Comparison of ENCODE assay signal across 10 mouse cellular contexts in the genomic region with DNA sequence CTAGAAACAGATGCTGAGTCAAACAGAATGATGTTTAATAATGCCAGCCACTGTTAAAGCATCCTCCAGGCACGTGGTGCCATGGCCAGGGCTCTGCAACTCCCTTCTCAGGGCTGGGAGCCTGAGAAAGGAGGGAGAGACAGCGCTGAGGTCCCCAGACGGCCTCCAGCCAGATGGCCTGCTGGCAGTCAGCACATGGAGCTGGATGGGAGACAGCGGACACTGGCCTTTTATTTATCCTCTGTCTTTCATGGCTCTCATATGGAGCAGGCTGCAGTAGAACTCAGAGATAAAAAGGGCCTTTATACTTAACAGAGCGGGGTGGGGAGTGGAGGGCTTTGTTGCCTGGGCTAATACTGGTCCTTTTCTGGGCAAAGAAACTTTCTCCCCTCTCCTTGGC. TPM values are rescaled to one million over a fixed set of nuclear protein-coding genes. Genes with fewer than 3 reads are reported as not detected.
DNase-seq lines count a peak whose midpoint lies in the region; ATAC-seq and TF ChIP-seq lines count a peak whose summit lies in the region.
"Had no signal": no experiment of that assay in that cellular context is flagged by ENCODE, and none has a peak within 500 bp of the region (broad histone marks: within the 10 kb centered on the region; RNA-seq: fewer than 3 reads in every experiment).

No protein-coding gene starts in this region.

- no peak overlapping the region for H3K4me3 ChIP-seq in midbrain, embryonic 16.5 days (ENCODE audit: low read depth, low read length)
- no peak overlapping the region for H3K4me3 ChIP-seq in thymus, adult 2 months (ENCODE audit: control insufficient read depth, insufficient read depth, low read length)

- DNase-seq in layer of hippocampus, adult 11-12 months (ENCODE audit: low spot score), result peak; percentile 58
- no peak for DNase-seq in layer of hippocampus, adult 9-10 months (ENCODE audit: low spot score)
- DNase-seq in cerebellum, postnatal 14 days, result peak; percentile 53 to 57
- DNase-seq in heart, adult 8-10 months (ENCODE audit: low spot score), result peak; percentile 72
- peak; percentile 78 for DNase-seq in layer of hippocampus, adult 9-11 months
- no peak for DNase-seq in thymus, adult 2 months

- H3K27me3 ChIP-seq in midbrain, embryonic 16.5 days (ENCODE audit: control insufficient read depth, insufficient read depth, low read depth, low read length), result no peaks in the 10 kb centered on the region
- H3K27me3 ChIP-seq in thymus, adult 2 months (ENCODE audit: control insufficient read depth, insufficient read depth, low read length), result no peaks in the 10 kb centered on the region

- peak overlapping the region; percentile 25; the same call in 1 of the 2 replicates for H3K27ac ChIP-seq in midbrain, embryonic 16.5 days (ENCODE audit: low read length)
- no peak overlapping the region for H3K27ac ChIP-seq in thymus, adult 2 months (ENCODE audit: control insufficient read depth, insufficient read depth, low read length)
- H3K27ac ChIP-seq: liver, embryonic 14.5 days had no signal

- no peaks in the 10 kb centered on the region for H3K9me3 ChIP-seq in midbrain, embryonic 16.5 days (replicated peaks; ENCODE audit: control insufficient read depth, low read length, poor library complexity, severe bottlenecking)

- no peak for TF ChIP-seq POLR2A in thymus, adult 2 months (IDR thresholded peaks at IDR 0.05; ENCODE audit: control insufficient read depth, extremely low read depth, insufficient read depth, low read length, poor library complexity)

- peak; percentile 85 for ATAC-seq in midbrain, embryonic 16.5 days
- no peak for ATAC-seq in erythroid progenitor cell, adult 5-6 weeks (replicated peaks; ENCODE audit: low FRiP score, poor library complexity, severe bottlenecking)

- H3K4me1 ChIP-seq in midbrain, embryonic 16.5 days (ENCODE audit: control insufficient read depth, insufficient read depth, low read length), result 0 out of 2 replicates have a peak, but pooled peaks cover 4% of the 10 kb centered on the region
- H3K4me1 ChIP-seq in thymus, adult 2 months (replicated peaks; ENCODE audit: control insufficient read depth, insufficient read depth, low read length), result no peaks in the 10 kb centered on the region; the same call in 1 of the 2 replicates

- WGBS in midbrain, embryonic 16.5 days, result 19% methylated on average over 5 of the region's 5 CpGs
- WGBS in thymus, adult 2 months, result 86% methylated on average over 5 of the region's 5 CpGs

- no peaks in the 10 kb centered on the region for H3K36me3 ChIP-seq in midbrain, embryonic 16.5 days (ENCODE audit: control insufficient read depth, insufficient read depth, low read length)
- no peaks in the 10 kb centered on the region for H3K36me3 ChIP-seq in thymus, adult 2 months (ENCODE audit: control insufficient read depth, insufficient read depth, low read length)

- no peak overlapping the region for H3K9ac ChIP-seq in midbrain, embryonic 16.5 days (ENCODE audit: low read depth, low read length)
- H3K9ac ChIP-seq: liver, embryonic 14.5 days had no signal

- H3K4me2 ChIP-seq in midbrain, embryonic 16.5 days (ENCODE audit: low read length), result no peak overlapping the region

- no peak for TF ChIP-seq CTCF in thymus, adult 2 months (IDR thresholded peaks at IDR 0.05; ENCODE audit: borderline replicate concordance, control insufficient read depth, extremely low read depth, insufficient read depth, low read length, poor library complexity)

RNA-seq across cellular contexts. Expression of a gene that starts 43.7 kb away (rescaled TPM):
- total RNA-seq in heart, adult 8-10 months (2022), result 10 to 100 TPM; 37.8 to 51.5 (median 48.6) TPM
- 35.7 and 37.8 TPM in 2 replicates for polyA plus RNA-seq in midbrain, embryonic 16.5 days (2015; fragmentation: Nextera tagmentation; extraction: Ambion mirVana)
- polyA plus RNA-seq in thymus, adult 2 months (2012; rRNA removed), result 15.8 and 19.0 TPM in 2 replicates
- total RNA-seq in erythroid progenitor cell, adult 5-6 weeks (2015; ENCODE audit: low replicate concordance), result not detected in 2 replicates
- 0.39 TPM in 1 of 2 replicates, not detected in the other for total RNA-seq in erythroid progenitor cell, adult 5-6 weeks (2017; ENCODE audit: low replicate concordance)
- total RNA-seq: MEL had no signal

Comparison
In these comparisons a context has a peak if more than half of its experiments do, and no peak if none do; other contexts are left out.
1. DNase-seq: peak in layer of hippocampus, adult 11-12 months (single experiment), cerebellum, postnatal 14 days (2 of 2), heart, adult 8-10 months (single experiment) and layer of hippocampus, adult 9-11 months (single experiment); none in layer of hippocampus, adult 9-10 months (single experiment) and thymus, adult 2 months (single experiment).
2. RNA of a gene that starts 43.7 kb away (total RNA-seq): 37.8 to 51.5 TPM in heart, adult 8-10 months; 0.39 TPM in erythroid progenitor cell, adult 5-6 weeks; every median in the first group is over 10 times any median in the second.